Mouse (Mus musculus): ENCODE data around the gene Lasp1. TPM values are rescaled to one million over a fixed set of nuclear protein-coding genes. Genes with fewer than 3 reads are reported as not detected.
"Not testable (repeated sequence)": the region's sequence is repeated elsewhere in the genome, so short reads cannot be mapped to it uniquely, and the experiment has no call there.

Lasp1 gene
- polyA plus RNA-seq, 1 experiment from 2014 or later, result 114 TPM

DNA sequence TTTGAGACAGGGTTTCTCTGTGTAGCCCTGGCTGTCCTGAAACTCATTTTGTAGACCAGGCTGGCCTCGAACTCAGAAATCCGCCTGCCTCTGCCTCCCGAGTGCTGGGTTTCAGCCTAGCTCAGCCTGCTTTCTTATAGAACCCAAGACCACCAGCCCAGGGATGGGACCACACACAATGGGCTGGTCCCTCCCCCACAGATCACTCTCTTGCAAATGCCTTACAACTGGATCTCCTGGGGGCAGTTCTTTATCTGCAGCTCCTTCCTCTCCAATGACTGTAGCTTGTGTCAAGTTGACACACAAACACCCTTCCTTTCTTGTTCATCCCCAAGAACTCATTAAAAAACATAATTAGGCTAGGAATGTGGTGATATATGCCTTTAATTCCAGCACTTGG lies 10.8 kb upstream of the Lasp1 start:
- DNase-seq (no peak), ATAC-seq (ENCODE audit: low FRiP score, low TSS enrichment) (no peak)
- Histone ChIP-seq H3K9me3 (ENCODE audit: control insufficient read depth, low read length) (no peaks in the 10 kb centered on the region), H3K27ac (replicated peaks; ENCODE audit: low read depth, low read length) (no peak overlapping the region), H3K4me2 (ENCODE audit: low read length) (no peak overlapping the region), H3K27me3 (ENCODE audit: control insufficient read depth, insufficient read depth, low read length) (no peaks in the 10 kb centered on the region), H3K4me1 (ENCODE audit: control insufficient read depth, insufficient read depth, low read length) (no peaks in the 10 kb centered on the region; the same call in 1 of the 2 replicates), H3K36me3 (ENCODE audit: control insufficient read depth, insufficient read depth, low read length) (no peaks in the 10 kb centered on the region), H3K4me3 (replicated peaks; ENCODE audit: low read depth, low read length) (no peak overlapping the region), H3K9ac (replicated peaks; ENCODE audit: low read length) (no peak overlapping the region)
- WGBS, result 92% methylated on average over 3 of the region's 3 CpGs

DNA sequence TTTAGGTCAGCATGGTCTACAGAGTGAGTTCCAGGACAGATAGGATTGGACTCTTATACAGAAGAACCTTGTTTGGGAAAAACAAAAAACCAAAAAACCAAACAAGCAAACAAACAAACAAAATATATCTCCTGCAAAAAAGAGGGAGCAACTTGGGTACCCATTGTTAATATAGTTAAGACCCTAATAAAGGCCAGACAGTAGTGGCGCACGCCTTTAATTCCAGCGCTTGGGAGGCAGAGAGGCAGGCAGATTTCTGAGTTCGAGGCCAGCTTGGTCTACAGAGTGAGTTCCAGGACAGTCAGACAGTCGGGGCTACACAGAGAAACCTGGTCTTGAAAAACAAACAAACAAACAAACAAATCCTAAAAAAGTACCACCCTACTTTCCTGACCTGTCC lies 9.1 kb upstream of the Lasp1 start:
- Histone ChIP-seq H3K9me3 (ENCODE audit: control insufficient read depth, low read length) (no peaks in the 10 kb centered on the region), H3K4me1 (ENCODE audit: control insufficient read depth, insufficient read depth, low read length) (no peaks in the 10 kb centered on the region), H3K27me3 (ENCODE audit: control insufficient read depth, insufficient read depth, low read length) (no peaks in the 10 kb centered on the region), H3K36me3 (ENCODE audit: control insufficient read depth, insufficient read depth, low read length) (no peaks in the 10 kb centered on the region), H3K4me3 (replicated peaks; ENCODE audit: low read depth, low read length) (no peak overlapping the region), H3K27ac (replicated peaks; ENCODE audit: low read depth, low read length) (no peak overlapping the region), H3K9ac (replicated peaks; ENCODE audit: low read length) (no peak overlapping the region), H3K4me2 (ENCODE audit: low read length) (no peak overlapping the region)
- 85% methylated on average over 5 of the region's 5 CpGs for WGBS
- ATAC-seq (ENCODE audit: low FRiP score, low TSS enrichment) (no peak), DNase-seq (no peak)

DNA sequence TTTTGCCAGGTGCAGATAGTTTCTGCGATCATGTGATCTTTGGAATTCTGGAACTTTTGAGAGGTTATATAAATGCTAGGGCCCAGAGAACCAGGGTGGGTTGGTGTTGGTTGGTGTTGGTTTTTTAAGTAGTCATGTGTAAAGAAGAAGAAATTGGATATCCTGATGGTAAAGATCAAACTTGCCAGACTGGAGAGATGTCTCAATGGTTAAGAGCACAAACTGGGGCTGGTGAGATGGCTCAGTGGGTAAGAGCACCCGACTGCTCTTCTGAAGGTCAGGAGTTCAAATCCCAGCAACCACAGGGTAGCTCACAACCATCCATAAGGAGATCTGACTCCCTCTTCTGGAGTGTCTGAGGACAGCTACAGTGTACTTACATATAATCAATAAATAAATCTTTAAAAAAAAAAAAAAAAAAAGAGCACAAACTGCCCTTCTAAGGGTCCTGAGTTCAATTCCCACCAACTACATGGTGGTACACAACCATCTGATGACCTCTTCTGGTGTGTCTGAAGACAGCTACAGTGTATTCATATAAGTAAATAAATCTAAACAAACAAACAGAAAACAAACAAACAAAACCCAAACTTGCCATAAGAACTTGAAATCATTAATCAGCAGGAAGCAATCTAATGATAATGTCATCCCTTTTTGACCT lies 7.9 kb upstream of the Lasp1 start:
- H3K4me3 ChIP-seq (replicated peaks; ENCODE audit: low read depth, low read length); H3K9me3 ChIP-seq (ENCODE audit: control insufficient read depth, low read length); H3K4me2 ChIP-seq (ENCODE audit: low read length); H3K27me3 ChIP-seq (ENCODE audit: control insufficient read depth, insufficient read depth, low read length); H3K36me3 ChIP-seq (ENCODE audit: control insufficient read depth, insufficient read depth, low read length); ATAC-seq (ENCODE audit: low FRiP score, low TSS enrichment); H3K4me1 ChIP-seq (ENCODE audit: control insufficient read depth, insufficient read depth, low read length); H3K27ac ChIP-seq (replicated peaks; ENCODE audit: low read depth, low read length); DNase-seq; H3K9ac ChIP-seq (replicated peaks; ENCODE audit: low read length): not testable (repeated sequence)
- 82% methylated on average over 2 of the region's 2 CpGs for WGBS

DNA sequence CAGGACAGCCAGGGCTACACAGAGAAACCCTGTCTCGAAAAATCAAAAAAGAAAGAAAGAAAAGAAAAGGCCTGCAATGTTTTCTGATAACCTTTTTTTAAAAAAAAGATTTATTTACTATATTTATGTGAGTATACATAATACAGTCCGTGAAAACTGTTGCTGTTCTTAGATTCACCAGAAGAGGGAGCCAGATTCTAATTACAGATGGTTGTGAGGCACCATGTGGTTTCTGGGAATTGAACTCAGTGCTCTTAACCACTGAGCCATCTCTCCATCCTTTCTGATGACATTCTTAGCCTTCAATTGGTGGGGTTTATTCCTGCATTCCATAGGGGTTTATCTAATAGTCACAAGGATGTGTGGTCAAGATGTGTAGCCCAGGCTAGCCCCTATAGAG lies 5.6 kb upstream of the Lasp1 start:
- Histone ChIP-seq H3K9me3 (ENCODE audit: control insufficient read depth, low read length) (no peaks in the 10 kb centered on the region), H3K4me2 (ENCODE audit: low read length) (no peak overlapping the region), H3K4me1 (ENCODE audit: control insufficient read depth, insufficient read depth, low read length) (no peaks in the 10 kb centered on the region), H3K27me3 (ENCODE audit: control insufficient read depth, insufficient read depth, low read length) (no peaks in the 10 kb centered on the region), H3K36me3 (ENCODE audit: control insufficient read depth, insufficient read depth, low read length) (no peaks in the 10 kb centered on the region), H3K27ac (replicated peaks; ENCODE audit: low read depth, low read length) (no peak overlapping the region), H3K4me3 (replicated peaks; ENCODE audit: low read depth, low read length) (no peak overlapping the region), H3K9ac (replicated peaks; ENCODE audit: low read length) (no peak overlapping the region)
- 6% methylated on average over 2 of the region's 2 CpGs for WGBS
- DNase-seq (peak; percentile 83), ATAC-seq (ENCODE audit: low FRiP score, low TSS enrichment) (no peak)

DNA sequence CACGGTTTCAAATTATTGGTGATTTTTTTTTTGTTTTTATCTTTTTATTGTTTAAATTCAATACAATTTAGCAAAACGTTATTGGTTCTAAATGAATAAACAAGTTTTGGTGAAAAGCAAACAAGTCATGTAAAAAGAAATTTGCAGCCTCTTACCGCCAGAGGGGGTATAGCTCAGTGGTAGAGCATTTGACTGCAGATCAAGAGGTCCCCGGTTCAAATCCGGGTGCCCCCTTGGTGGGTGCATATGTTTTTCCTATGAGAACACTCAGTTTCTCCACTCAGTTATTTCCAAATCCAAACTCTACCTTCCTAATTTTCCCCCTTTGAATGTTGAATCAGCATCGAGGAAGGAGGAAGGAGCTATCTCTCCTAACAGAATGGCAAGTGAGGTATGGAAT lies 1.9 kb upstream of the Lasp1 start:
- Histone ChIP-seq H3K4me2 (ENCODE audit: low read length) (no peak overlapping the region), H3K4me3 (replicated peaks; ENCODE audit: low read depth, low read length) (no peak overlapping the region), H3K9ac (replicated peaks; ENCODE audit: low read length) (no peak overlapping the region), H3K27me3 (ENCODE audit: control insufficient read depth, insufficient read depth, low read length) (no peaks in the 10 kb centered on the region), H3K27ac (replicated peaks; ENCODE audit: low read depth, low read length) (no peak overlapping the region), H3K36me3 (ENCODE audit: control insufficient read depth, insufficient read depth, low read length) (no peaks in the 10 kb centered on the region), H3K9me3 (ENCODE audit: control insufficient read depth, low read length) (no peaks in the 10 kb centered on the region), H3K4me1 (ENCODE audit: control insufficient read depth, insufficient read depth, low read length) (peaks cover 9% of the 10 kb centered on the region)
- DNase-seq (peak; percentile 78), ATAC-seq (ENCODE audit: low FRiP score, low TSS enrichment) (no peak)
- 5% methylated on average over 6 of the region's 6 CpGs for WGBS

DNA sequence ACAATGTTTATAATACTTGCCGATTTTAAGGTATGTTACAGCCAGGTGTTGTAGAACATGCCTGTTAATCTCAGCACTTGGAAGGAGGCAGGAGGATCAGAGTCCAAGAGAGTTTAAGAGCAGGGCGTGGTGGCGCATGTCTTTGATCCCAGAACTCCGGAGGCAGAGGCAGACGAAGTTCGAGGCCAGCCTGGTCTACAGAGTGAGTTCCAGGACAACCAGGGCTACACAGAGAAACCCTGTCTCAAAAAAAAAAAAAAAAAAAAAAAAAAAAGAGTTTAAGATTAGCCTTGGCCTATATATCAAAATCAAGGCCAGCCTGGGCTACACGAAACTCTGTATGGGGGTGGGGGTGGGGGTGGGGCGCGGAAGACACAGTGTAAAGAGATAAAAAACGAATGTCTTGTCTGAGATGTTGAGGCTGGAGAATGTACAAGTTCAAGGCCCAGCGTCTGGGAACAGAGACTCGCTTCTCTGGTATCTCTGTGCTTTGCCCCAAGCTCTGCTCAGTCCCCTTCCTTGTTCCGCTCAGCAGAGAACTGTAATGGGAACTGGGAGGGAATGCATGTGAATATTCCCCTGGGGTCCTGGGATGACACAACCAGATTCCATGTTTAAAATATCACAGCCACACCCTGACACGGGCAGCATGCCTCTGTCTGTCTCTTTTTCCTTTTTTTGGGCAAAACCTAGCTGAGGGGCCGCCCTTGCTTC lies 1.3 kb upstream of the Lasp1 start:
- Histone ChIP-seq H3K4me1 (ENCODE audit: control insufficient read depth, insufficient read depth, low read length) (peaks cover 15% of the 10 kb centered on the region), H3K9me3 (ENCODE audit: control insufficient read depth, low read length) (no peaks in the 10 kb centered on the region), H3K27ac (replicated peaks; ENCODE audit: low read depth, low read length) (no peak overlapping the region), H3K4me2 (ENCODE audit: low read length) (peak overlapping the region; percentile 72; the same call in 1 of the 2 replicates), H3K36me3 (ENCODE audit: control insufficient read depth, insufficient read depth, low read length) (no peaks in the 10 kb centered on the region), H3K9ac (replicated peaks; ENCODE audit: low read length) (no peak overlapping the region), H3K4me3 (replicated peaks; ENCODE audit: low read depth, low read length) (no peak overlapping the region), H3K27me3 (ENCODE audit: control insufficient read depth, insufficient read depth, low read length) (no peaks in the 10 kb centered on the region)
- no peak for ATAC-seq (ENCODE audit: low FRiP score, low TSS enrichment)
- DNase-seq, result no peak
- WGBS, result 60% methylated on average over 15 of the region's 15 CpGs

DNA sequence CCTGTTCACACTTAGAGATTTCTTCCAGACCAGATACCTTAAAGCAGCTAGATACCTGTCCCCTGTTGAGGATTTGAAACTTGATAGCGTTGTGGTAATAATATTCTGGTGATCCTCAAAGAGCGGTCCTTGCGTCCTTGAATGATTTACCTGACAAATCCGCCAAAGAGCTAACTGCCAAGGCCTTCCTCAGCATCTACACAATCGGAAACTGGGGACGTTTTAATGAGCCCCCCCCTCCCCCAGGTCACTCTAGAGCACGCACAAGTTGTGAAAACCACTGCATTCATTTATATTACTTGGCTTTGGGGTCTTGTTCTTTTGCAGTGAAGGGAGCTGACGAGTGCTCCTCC lies 741 bp upstream of the Lasp1 start:
- Histone ChIP-seq H3K9ac (replicated peaks; ENCODE audit: low read length) (no peak overlapping the region), H3K9me3 (ENCODE audit: control insufficient read depth, low read length) (no peaks in the 10 kb centered on the region), H3K4me1 (ENCODE audit: control insufficient read depth, insufficient read depth, low read length) (peaks cover 18% of the 10 kb centered on the region), H3K4me3 (replicated peaks; ENCODE audit: low read depth, low read length) (peak overlapping the region; percentile 90), H3K27me3 (ENCODE audit: control insufficient read depth, insufficient read depth, low read length) (no peaks in the 10 kb centered on the region), H3K4me2 (ENCODE audit: low read length) (peak overlapping the region; percentile 72), H3K27ac (replicated peaks; ENCODE audit: low read depth, low read length) (0 out of 2 replicates have a peak overlapping the region, but pooled peaks have one; percentile 26), H3K36me3 (ENCODE audit: control insufficient read depth, insufficient read depth, low read length) (no peaks in the 10 kb centered on the region)
- 31% methylated on average over 8 of the region's 8 CpGs for WGBS
- no peak for ATAC-seq (ENCODE audit: low FRiP score, low TSS enrichment)
- no peak for DNase-seq

DNA sequence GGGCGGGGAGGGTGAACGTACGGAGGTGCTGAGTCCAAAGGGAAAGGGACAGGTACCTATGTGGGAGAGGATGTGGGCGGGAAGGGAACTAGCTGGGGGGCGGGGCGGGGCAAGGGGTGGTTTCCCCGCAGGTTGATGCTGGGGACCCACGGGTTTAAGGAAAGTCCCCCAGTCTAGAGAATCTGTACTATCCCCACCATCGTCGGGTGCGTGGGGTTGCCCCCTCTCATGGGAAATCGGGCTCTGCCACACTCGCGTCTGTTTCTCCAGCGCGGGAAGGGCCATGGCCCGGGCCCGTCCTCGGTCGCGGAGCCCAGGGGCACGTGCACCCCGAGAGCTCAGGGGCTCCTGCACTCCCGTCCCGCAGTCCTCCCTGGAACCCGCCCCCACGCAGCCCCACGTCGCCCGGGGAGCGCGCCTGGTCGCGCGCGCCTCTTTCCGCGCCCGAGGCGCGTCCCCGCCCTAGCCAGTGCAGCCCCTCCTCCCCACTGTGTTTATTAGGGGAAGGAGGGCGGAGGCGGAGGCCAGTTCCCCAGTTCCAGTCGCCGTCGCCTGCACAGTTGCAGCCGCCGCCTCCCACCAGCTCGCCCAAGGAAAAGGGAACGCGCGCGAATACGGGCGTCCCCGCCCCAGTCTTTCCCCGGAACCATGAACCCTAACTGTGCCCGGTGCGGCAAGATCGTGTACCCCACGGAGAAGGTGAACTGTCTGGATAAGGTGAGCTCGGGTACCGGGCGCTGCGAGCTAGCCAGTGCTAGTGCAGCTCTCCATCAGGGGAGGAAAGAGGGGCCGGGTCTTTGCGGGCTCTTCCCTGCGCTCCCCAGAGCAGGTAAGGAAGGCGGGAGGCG lies 570 bp downstream of the Lasp1 start:
- ATAC-seq (ENCODE audit: low FRiP score, low TSS enrichment) (peak; percentile 84), DNase-seq (peak; percentile 94)
- no peaks in the 10 kb centered on the region for H3K36me3 ChIP-seq (ENCODE audit: control insufficient read depth, insufficient read depth, low read length)
- peak overlapping the region; percentile 96 for H3K9ac ChIP-seq (replicated peaks; ENCODE audit: low read length)
- no peaks in the 10 kb centered on the region for H3K27me3 ChIP-seq (ENCODE audit: control insufficient read depth, insufficient read depth, low read length)
- no peaks in the 10 kb centered on the region for H3K9me3 ChIP-seq (ENCODE audit: control insufficient read depth, low read length)
- under 1% methylated on average over 71 of the region's 71 CpGs for WGBS
- peak overlapping the region; percentile 96 for H3K27ac ChIP-seq (replicated peaks; ENCODE audit: low read depth, low read length)
- H3K4me2 ChIP-seq (ENCODE audit: low read length), result peak overlapping the region; percentile 72
- H3K4me3 ChIP-seq (replicated peaks; ENCODE audit: low read depth, low read length), result peak overlapping the region; percentile 90
- H3K4me1 ChIP-seq (ENCODE audit: control insufficient read depth, insufficient read depth, low read length), result peaks cover 23% of the 10 kb centered on the region
